Mouse (Mus musculus) gastrocnemius, postnatal 10 days (tissue): ENCODE results near the gene Sh3bgrl2. TPM values are rescaled to one million over a fixed set of nuclear protein-coding genes. Genes with fewer than 3 reads are reported as not detected.

Experiments used
- DNase-seq: peaks from one replicate; pipeline ENCODE4 v3.0.0; 2021; ENCODE audit warnings: mixed read lengths
- total RNA-seq, 2 experiments: library from RNA; stranded (reverse); gene quantifications; 2 replicates each; pipeline ENCODE4 v1.2.3; 2021

The Sh3bgrl2 gene
- total RNA-seq, 2 experiments from 2014 or later = 1.5 to 1.9 TPM

DNA sequence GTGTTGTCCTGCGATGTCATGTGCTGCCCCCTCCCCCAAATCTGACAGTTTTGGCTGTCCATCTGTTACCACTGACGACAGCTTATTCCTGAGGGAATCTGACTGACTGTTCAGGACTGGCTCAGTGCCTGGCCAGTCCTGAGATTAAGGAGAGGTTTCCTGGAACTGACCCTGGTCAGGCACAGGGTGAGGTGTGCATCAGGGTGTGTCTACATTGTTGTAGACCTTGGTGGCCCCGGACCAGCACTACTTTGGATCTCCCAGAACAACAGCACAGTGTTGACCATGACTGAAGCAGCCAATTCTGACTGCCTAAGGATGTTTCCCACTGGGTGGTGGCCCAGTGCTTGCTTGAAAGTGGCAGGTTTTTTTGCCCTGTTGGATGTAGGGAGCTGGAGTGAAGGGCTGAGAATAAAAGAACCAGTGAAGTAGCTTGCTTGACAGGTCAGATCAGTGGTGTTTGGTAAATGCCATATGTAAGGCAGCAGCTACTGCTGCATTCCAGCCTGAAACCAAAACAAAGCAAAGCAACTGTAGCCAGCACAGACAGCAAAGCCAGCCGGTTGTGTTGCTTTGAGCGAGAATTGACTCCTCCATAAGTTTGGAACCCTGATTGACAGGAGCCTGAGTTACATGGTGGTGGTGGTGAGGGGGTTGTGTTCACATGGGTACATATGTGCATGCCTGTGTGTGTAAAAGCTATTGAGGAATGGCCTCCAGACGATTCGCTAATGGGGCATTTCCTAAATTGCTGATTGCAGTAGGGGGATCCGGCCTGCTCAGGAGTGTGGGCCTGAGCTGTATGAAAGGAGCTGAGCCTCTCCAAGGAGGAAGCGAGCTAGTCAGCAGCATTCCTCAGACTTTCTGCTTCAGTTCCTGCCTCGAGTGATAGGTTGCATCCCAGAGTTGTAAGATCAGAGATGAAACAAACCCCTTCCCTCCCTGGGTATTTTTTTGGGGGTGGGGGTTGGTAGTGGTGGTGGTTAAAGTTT is 8.9 kb downstream of the Sh3bgrl2 start:
- DNase-seq = no peak

GRCm38 (mm10) chr9:83560670-83561069 is 12.5 kb downstream of the Sh3bgrl2 start:
- DNase-seq = no peak

GRCm38 (mm10) chr9:83562889-83563288 is 14.8 kb downstream of the Sh3bgrl2 start:
- no peak for DNase-seq

DNA sequence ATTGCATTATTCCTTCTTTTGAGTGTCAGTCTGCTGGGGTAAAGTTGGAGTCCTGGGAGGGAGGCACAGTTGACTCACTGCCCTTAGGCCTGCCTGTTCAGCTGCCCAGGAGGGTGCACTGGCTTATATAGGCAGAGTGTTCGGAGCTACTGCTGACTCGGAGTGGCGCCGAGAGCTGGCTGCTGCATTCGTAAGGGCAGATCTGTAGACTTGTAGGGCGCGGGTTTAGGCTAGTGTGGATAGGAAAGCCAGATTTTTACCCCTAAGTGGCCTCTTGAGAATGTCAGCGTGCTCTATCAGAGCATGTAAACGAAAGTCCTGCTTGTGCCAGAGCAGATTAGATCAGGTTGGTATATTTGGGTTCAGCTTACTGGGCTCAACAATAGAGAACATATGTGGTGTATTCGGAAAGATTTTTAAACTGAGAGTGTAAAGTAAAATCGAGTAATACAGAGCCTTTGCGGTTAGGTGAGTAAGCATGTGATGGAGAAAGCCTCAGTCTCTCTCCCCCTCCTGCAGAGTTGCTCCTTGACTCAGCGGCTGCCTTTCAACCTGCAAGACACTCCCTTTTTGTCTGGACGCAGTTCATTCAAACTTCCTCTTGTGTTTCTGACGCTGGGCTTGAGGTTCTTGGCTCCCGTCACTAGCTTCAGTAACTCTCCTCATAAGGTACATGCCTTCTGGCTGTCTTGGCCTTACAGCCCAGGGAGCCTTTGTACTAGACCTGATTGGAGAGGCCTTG is 15.9 kb downstream of the Sh3bgrl2 start:
- DNase-seq = no peak

GRCm38 (mm10) chr9:83564934-83565652 is 17.0 kb downstream of the Sh3bgrl2 start:
- no peak for DNase-seq

DNA sequence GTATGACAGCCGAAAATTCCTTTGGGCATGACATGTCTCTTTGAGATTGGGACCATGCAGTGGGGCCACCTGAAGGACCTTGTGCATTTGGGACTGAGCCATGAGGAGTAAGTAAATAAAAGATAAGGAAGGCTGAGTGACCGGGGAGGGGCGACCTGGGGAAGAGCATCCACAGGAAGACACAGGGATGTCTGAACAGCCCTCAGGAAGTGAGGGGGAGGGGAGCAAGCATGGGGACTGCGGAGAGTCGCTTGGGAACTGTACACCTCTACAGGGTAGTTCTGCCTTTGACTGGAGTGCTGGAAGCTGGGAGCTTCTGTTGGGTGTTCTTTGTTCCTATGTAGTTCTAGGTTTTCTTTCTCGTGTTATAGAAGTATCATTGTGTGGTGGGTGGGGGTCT is 18.0 kb downstream of the Sh3bgrl2 start:
- no peak for DNase-seq

DNA sequence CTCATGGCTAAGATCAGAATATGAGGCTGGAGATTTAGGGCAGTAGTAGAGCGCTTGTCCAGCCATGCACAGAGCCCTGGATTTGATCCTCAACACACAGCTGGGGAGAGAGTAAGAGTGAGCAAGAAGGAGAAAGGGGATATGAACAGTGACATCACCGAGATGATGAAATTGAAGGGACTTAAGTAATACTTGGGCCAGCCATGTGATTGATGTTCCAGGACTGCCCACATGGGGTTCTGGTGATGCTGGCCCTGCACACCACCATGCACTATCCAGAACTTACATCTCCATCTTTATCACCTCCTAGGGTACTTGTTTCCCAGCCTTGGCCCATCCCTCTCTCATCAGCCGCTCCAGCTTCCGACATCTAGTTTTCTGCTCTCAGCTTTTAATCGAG is 20.0 kb downstream of the Sh3bgrl2 start:
- no peak for DNase-seq

DNA sequence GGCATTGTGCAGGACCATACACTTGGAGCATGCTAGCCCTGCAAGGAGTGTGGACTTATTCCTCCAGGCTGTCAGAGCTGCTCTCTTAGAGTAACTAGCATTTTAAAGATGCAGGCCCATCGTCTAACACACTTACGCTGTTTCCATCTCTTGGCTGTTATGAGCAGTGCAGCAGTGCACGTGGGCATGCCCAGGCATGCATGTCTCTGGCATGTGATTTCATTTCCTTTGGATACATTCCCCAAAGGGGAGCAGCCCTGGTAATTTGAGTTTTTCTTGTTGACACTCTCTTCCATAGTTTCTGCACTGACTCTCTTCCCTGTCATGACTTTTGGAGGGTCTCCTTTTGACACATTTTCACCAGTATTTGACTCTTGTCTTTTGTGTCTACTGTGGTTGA is 20.8 kb downstream of the Sh3bgrl2 start:
- DNase-seq = no peak

GRCm38 (mm10) chr9:83569898-83570297 is 21.8 kb downstream of the Sh3bgrl2 start:
- DNase-seq = no peak

- no peak for DNase-seq
Measured at GRCm38 (mm10) chr9:83571315-83571714, 23.2 kb downstream of the Sh3bgrl2 start.

GRCm38 (mm10) chr9:83572326-83572725 is 24.2 kb downstream of the Sh3bgrl2 start:
- DNase-seq = no peak

DNA sequence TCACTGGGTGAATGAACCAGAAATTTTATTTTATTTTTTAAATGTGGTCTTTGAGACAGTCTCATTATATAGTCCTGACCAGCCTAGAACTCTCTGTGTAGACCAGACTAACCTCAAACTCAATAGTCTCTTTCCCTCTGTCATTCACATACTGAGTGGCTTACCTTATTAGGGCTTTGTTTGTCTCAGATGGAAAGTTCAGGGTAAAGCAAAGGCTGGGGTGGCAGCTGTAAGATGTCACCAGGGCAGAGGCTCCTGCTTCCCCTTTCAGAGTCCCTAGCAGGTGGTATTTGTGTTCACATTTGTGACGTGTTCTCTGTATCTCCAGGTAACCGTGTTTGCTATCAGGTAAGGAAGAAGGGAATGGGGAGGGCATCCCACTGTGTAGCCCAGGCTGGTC is 24.7 kb downstream of the Sh3bgrl2 start:
- DNase-seq = no peak

DNA sequence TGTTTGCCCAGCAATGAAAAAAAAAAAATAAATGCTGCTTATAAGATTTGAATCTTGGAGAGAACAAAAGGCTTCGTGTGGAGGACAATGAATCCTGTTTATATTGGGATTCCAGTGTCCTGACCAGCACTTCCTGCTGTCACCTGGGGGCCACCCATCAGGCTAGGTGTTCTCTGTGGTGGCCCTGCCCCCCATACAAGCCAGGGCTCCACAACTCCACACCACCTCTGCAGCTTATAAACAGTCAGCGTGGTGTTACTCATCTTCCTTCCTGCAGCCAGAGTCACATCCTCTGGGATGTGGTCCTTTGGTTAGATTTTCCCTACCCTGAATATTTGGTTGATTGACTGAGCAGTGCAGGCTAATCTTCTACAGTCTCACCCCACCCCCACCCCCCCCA is 25.5 kb downstream of the Sh3bgrl2 start:
- no peak for DNase-seq

DNA sequence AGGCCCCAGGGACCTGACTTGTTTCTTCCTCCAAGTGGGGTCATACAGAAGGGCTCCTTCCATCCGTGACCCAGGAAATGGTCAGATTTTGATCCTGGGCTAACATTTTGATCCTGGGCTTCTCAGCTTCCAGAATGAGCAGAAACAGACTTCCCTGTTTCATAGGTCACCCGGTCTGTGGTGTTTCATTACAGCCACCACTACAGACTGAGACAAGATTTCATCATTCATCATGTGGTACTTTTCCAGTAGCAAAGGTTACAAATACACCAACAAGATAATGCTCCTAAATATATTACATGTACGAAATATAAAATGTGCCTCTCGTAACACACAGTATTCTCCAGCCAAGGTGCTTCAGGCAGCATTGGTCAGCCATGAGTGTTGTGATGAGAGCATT is 27.3 kb downstream of the Sh3bgrl2 start:
- no peak for DNase-seq

- DNase-seq = no peak
Measured at GRCm38 (mm10) chr9:83576018-83576688, 28.0 kb downstream of the Sh3bgrl2 start.

DNA sequence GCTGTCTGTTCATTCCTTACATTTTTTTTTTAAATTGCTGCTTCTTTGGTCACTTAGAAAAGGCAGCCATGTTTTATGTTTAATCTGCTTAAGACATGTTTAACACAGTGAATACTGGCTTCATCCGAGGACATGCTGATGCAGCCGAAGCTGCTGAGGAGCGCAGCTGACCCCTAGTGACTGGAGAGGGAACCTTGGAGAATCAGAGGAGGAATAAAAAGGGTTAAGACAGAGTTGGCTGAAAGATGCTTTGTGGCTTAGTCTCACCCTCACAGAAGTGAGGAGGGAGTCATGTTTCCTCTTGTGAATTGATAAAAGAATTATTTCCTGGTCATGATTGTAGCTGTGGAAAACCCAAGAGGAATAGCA is 28.5 kb downstream of the Sh3bgrl2 start:
- DNase-seq = no peak

DNA sequence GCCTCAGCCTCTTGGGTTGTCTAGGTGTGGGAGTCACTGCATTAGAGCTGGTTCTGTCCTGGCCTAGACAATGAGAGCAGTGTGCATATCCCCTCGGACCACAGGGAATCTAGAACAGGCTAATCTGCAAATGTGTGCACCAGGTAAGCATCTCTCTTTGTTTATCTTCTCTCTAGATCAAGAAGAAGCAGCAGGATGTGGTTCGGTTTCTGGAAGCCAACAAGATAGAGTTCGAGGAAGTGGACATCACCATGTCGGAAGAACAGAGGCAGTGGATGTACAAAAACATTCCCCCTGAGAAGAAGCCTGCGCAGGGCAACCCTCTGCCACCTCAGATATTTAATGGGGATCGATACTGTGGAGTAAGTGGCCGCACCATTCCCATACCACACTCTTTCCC is 29.1 kb downstream of the Sh3bgrl2 start:
- no peak for DNase-seq

GRCm38 (mm10) chr9:83579049-83579448 is 30.9 kb downstream of the Sh3bgrl2 start:
- DNase-seq = no peak

DNA sequence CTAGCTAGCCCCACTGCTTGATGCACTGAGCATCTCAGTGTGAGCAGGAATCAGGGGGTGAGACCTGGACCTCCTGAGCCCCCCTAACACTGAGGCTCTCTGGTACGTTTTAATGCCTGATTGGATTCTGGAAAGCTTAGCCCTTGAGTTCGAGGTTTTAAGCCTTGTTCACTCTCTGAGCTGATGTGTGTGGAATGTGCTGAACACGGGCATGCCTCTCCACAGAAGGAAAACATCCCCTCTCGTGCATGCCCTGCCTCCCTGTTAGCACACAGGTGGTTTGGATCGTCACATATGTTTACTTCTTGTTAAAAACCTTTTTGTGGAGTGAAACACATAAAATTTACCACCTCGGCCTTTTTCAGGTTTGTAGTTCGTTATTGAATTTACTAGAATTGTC is 34.6 kb downstream of the Sh3bgrl2 start:
- no peak for DNase-seq

- no peak for DNase-seq
Measured at GRCm38 (mm10) chr9:83586316-83587050, 38.4 kb downstream of the Sh3bgrl2 start.

- no peak for DNase-seq
Measured at GRCm38 (mm10) chr9:83587116-83587515, 39.0 kb downstream of the Sh3bgrl2 start.
